Mouse (Mus musculus): Measurements from ENCODE around the gene Fem1a. TPM values are rescaled to one million over a fixed set of nuclear protein-coding genes. Genes with fewer than 3 reads are reported as not detected.

The Fem1a gene
- polyA plus RNA-seq, 1 experiment from 2014 or later, result 18.9 TPM

- ATAC-seq (ENCODE audit: low FRiP score), result no peak
- H3K4me1 ChIP-seq (replicated peaks), result peaks cover 27% of the 10 kb centered on the region
- WGBS, result 95% methylated on average over 11 of the region's 11 CpGs
These were observed 29.4 kb downstream of the Fem1a start for GRCm38 (mm10) chr17:56285995-56286394.

GRCm38 (mm10) chr17:56287830-56288229 is 31.2 kb downstream of the Fem1a start:
- Histone ChIP-seq H3K4me3 (no peak overlapping the region), H3K36me3 (peaks cover 3% of the 10 kb centered on the region; the same call in 1 of the 2 replicates), H3K9me3 (no peaks in the 10 kb centered on the region), H3K27ac (no peak overlapping the region), H3K4me1 (replicated peaks) (peaks cover 34% of the 10 kb centered on the region), H3K27me3 (no peaks in the 10 kb centered on the region), H3K9ac (peak overlapping the region; percentile 39), H3K4me2 (no peak overlapping the region)
- ATAC-seq (ENCODE audit: low FRiP score), result no peak
- WGBS, result 65% methylated on average over 3 of the region's 3 CpGs

More at GRCm38 (mm10) chr17:56285995-56286394, 29.4 kb downstream of the Fem1a start:
- H3K4me3 ChIP-seq, result no peak overlapping the region
- peaks cover 8% of the 10 kb centered on the region for H3K36me3 ChIP-seq
- no peak overlapping the region for H3K4me2 ChIP-seq
- no peak overlapping the region for H3K27ac ChIP-seq
- H3K9me3 ChIP-seq, result no peaks in the 10 kb centered on the region
- no peaks in the 10 kb centered on the region for H3K27me3 ChIP-seq
- no peak overlapping the region for H3K9ac ChIP-seq

GRCm38 (mm10) chr17:56288866-56289265 is 32.3 kb downstream of the Fem1a start:
- no peaks in the 10 kb centered on the region for H3K27me3 ChIP-seq
- H3K4me3 ChIP-seq, result 0 out of 2 replicates have a peak overlapping the region, but pooled peaks have one; percentile 23
- 59% methylated on average over 3 of the region's 3 CpGs for WGBS
- H3K27ac ChIP-seq, result peak overlapping the region; percentile 71
- H3K36me3 ChIP-seq, result peaks cover 3% of the 10 kb centered on the region; the same call in 1 of the 2 replicates
- no peaks in the 10 kb centered on the region for H3K9me3 ChIP-seq
- peaks cover 34% of the 10 kb centered on the region for H3K4me1 ChIP-seq (replicated peaks)
- peak overlapping the region; percentile 46 for H3K4me2 ChIP-seq
- ATAC-seq (ENCODE audit: low FRiP score), result no peak
- peak overlapping the region; percentile 35; the same call in 1 of the 2 replicates for H3K9ac ChIP-seq

GRCm38 (mm10) chr17:56289371-56290331 is 33.0 kb downstream of the Fem1a start:
- peak overlapping the region; percentile 71 for H3K27ac ChIP-seq
- WGBS, result 5% methylated on average over 23 of the region's 23 CpGs
- no peaks in the 10 kb centered on the region for H3K27me3 ChIP-seq
- H3K4me2 ChIP-seq, result peak overlapping the region; percentile 46
- no peak for ATAC-seq (ENCODE audit: low FRiP score)
- no peaks in the 10 kb centered on the region for H3K9me3 ChIP-seq
- H3K36me3 ChIP-seq, result peaks cover 3% of the 10 kb centered on the region; the same call in 1 of the 2 replicates
- peaks cover 34% of the 10 kb centered on the region for H3K4me1 ChIP-seq (replicated peaks)
- peak overlapping the region; percentile 23 for H3K4me3 ChIP-seq
- H3K9ac ChIP-seq, result peak overlapping the region; percentile 35

GRCm38 (mm10) chr17:56290388-56291170 is 34.0 kb downstream of the Fem1a start:
- H3K9me3 ChIP-seq, result no peaks in the 10 kb centered on the region
- WGBS, result 4% methylated on average over 17 of the region's 17 CpGs
- peaks cover 3% of the 10 kb centered on the region; the same call in 1 of the 2 replicates for H3K36me3 ChIP-seq
- H3K27me3 ChIP-seq, result no peaks in the 10 kb centered on the region
- peak overlapping the region; percentile 35; the same call in 1 of the 2 replicates for H3K9ac ChIP-seq
- H3K4me3 ChIP-seq, result peak overlapping the region; percentile 23
- peak overlapping the region; percentile 71; the same call in 1 of the 2 replicates for H3K27ac ChIP-seq
- H3K4me2 ChIP-seq, result peak overlapping the region; percentile 46
- ATAC-seq (ENCODE audit: low FRiP score), result peak; percentile 52
- H3K4me1 ChIP-seq (replicated peaks), result peaks cover 34% of the 10 kb centered on the region

DNA sequence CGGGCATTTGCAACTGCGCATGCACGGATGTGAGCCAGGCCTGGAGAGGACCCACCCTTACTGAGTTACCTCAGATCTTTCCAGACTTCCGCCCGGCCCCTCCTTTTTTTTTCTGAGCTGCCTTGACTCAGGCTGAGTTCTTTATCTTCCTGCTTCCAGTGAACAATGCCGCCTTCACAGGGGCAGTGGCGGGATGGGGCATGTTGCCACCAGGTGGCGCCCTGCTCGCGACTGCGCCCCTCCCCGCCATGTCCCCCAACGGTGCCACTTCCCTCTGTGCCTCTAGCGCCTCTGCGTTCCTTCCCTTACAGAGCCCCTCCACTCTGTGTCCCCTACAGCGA is 34.5 kb downstream of the Fem1a start:
- Histone ChIP-seq H3K9me3 (no peaks in the 10 kb centered on the region), H3K27me3 (no peaks in the 10 kb centered on the region), H3K4me1 (replicated peaks) (peaks cover 34% of the 10 kb centered on the region), H3K4me2 (peak overlapping the region; percentile 46), H3K9ac (peak overlapping the region; percentile 35; the same call in 1 of the 2 replicates), H3K4me3 (peak overlapping the region; percentile 23), H3K27ac (peak overlapping the region; percentile 71), H3K36me3 (no peaks in the 10 kb centered on the region)
- 1% methylated on average over 16 of the region's 16 CpGs for WGBS
- peak; percentile 72 for ATAC-seq (ENCODE audit: low FRiP score)

- Histone ChIP-seq H3K36me3 (no peaks in the 10 kb centered on the region), H3K27me3 (no peaks in the 10 kb centered on the region), H3K4me1 (replicated peaks) (peaks cover 34% of the 10 kb centered on the region), H3K4me3 (no peak overlapping the region), H3K27ac (no peak overlapping the region), H3K9ac (no peak overlapping the region), H3K4me2 (no peak overlapping the region), H3K9me3 (no peaks in the 10 kb centered on the region)
- WGBS, result 66% methylated on average over 7 of the region's 7 CpGs
- ATAC-seq (ENCODE audit: low FRiP score), result no peak
These were observed 35.3 kb downstream of the Fem1a start for GRCm38 (mm10) chr17:56291826-56292475.

DNA sequence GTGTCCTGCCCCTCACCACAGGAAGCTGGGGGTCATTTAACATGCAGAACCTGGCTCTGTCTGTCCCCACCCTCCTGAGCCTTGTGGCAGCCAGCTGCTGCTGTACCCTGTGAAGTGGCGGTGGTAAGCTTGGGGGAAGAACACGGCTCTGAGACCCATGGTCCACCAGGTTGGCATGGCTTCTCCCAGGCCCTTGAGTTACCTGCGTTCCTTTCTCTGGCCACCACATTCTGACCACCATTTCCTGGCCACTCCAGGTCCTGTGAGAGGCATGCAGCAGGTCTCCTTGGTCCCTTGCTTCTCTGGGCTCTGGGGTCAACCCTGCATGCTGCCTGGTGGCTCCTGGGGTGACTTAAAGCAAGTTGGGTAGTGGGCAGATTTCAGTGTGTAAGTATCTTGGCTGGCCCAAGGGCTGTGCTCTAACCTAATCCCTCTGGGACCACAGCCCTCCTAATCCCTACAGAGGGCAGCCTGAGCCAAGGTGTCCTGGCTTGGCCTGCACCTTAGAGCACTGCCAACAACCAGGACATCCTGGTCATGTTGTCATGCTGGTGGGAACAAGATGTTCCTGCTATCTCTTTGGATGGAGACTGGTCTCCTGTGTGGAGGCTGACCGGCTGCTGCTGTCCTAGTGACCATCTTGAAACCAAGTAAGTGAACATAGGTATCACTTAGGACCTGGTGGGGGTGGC is 36.1 kb downstream of the Fem1a start, which contains the start of gene Plin3:
TSS of gene Plin3 (minus strand) at position 343 of the 692 bp plus-strand sequence.
- ATAC-seq (ENCODE audit: low FRiP score), result no peak
- Histone ChIP-seq H3K9me3 (no peaks in the 10 kb centered on the region), H3K4me3 (no peak within 1 kb of the TSS), H3K36me3 (no peaks in the 10 kb centered on the region), H3K27me3 (no peaks in the 10 kb centered on the region), H3K4me1 (replicated peaks) (peaks cover 32% of the 10 kb centered on the region), H3K27ac (no peak within 1 kb of the TSS), H3K4me2 (no peak within 1 kb of the TSS), H3K9ac (no peak within 1 kb of the TSS)
- WGBS, result 81% methylated on average over 4 of the region's 4 CpGs

DNA sequence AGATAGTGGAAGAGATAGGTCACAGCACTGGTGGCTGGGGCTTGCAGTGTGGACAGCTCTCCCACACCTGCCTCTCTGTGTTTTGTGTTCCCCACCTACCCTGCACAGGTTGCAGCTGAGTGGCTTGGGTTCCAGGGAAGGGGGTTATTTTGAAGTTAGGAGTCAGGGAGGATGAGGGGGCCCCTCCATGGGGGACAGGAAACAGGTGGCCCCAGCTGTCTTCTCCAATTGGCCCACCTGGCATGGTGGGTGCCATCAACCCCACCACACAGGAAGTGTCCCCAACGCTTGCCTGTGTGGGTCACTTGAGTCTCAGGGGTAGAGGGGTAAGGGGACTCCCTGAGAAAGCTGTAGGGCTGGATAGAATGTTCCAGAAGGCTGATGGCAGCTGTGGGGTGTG is 36.7 kb downstream of the Fem1a start:
- WGBS, result 86% methylated on average over 1 of the region's 1 CpGs
- Histone ChIP-seq H3K4me1 (replicated peaks) (peaks cover 27% of the 10 kb centered on the region), H3K9me3 (no peaks in the 10 kb centered on the region), H3K9ac (no peak overlapping the region), H3K4me3 (no peak overlapping the region), H3K36me3 (no peaks in the 10 kb centered on the region), H3K27ac (no peak overlapping the region), H3K4me2 (no peak overlapping the region), H3K27me3 (no peaks in the 10 kb centered on the region)
- ATAC-seq (ENCODE audit: low FRiP score), result no peak

DNA sequence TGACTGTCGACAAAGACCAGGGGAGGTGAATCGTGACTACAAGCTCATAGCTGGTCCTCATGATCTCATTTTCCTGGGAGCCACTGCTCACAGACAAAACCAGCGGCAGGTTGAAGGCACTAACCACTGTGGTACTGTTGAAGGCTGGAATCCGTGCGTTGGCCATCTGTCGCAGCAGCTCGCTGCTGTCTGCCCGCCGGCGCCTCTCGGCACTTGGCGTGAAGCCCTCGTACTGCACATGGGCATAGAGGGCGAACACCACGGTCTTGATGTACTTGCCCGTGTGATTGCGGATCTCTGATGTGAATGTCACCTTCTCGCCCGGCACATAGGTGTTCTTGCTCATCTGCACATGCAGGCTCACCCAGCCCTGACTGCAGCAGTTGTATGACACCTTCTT is 37.6 kb downstream of the Fem1a start:
- H3K36me3 ChIP-seq, result no peaks in the 10 kb centered on the region
- peaks cover 22% of the 10 kb centered on the region for H3K4me1 ChIP-seq (replicated peaks)
- no peak overlapping the region for H3K4me2 ChIP-seq
- H3K9me3 ChIP-seq, result no peaks in the 10 kb centered on the region
- ATAC-seq (ENCODE audit: low FRiP score), result no peak
- no peak overlapping the region for H3K4me3 ChIP-seq
- no peak overlapping the region for H3K27ac ChIP-seq
- no peak overlapping the region for H3K9ac ChIP-seq
- WGBS, result 89% methylated on average over 19 of the region's 19 CpGs
- no peaks in the 10 kb centered on the region for H3K27me3 ChIP-seq

- 72% methylated on average over 1 of the region's 1 CpGs for WGBS
- Histone ChIP-seq H3K4me2 (no peak overlapping the region), H3K4me1 (replicated peaks) (peaks cover 4% of the 10 kb centered on the region), H3K27me3 (no peaks in the 10 kb centered on the region), H3K9ac (no peak overlapping the region), H3K36me3 (no peaks in the 10 kb centered on the region), H3K4me3 (no peak overlapping the region), H3K27ac (no peak overlapping the region), H3K9me3 (no peaks in the 10 kb centered on the region)
- no peak for ATAC-seq (ENCODE audit: low FRiP score)
These were observed 39.6 kb downstream of the Fem1a start for GRCm38 (mm10) chr17:56296201-56296600.
